ENCODE assay signal across 31 mouse cellular contexts in the genomic region with DNA sequence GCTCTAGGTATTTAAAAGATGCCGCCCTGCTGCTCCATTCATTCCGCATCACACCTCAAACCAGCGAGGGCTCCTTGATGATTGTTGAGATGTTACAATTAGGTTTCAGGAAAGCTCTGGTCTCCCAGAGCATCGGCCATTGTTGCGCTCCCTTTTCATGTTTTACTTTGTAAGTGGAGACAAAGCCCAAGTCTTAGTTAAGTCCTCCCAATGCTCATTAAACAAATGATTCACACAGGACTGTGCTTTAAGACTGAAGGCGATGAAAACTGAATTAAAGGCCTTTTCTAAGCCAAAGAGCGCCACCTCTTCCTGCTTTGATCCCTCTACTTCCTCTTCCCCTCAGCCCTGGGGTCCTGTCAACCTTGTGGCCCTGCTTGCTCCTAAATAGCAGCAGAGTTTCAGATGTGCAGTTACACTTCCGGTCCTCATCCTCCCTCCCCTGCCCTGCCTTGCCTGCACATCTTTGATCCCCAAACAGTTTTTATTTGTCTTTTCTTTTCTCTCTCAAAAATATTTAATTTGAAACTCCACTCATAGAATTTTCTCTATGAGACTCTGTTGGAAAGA. TPM values are rescaled to one million over a fixed set of nuclear protein-coding genes. Genes with fewer than 3 reads are reported as not detected.
DNase-seq lines count a peak whose midpoint lies in the region; ATAC-seq and TF ChIP-seq lines count a peak whose summit lies in the region.
"Had no signal": no experiment of that assay in that cellular context is flagged by ENCODE, and none has a peak within 500 bp of the region (broad histone marks: within the 10 kb centered on the region; RNA-seq: fewer than 3 reads in every experiment).

No protein-coding gene starts in this region.

- ATAC-seq in midbrain, embryonic 11.5 days (ENCODE audit: low FRiP score), result no peak
- ATAC-seq: hindbrain, postnatal 0 days; intestine, embryonic 15.5 days; Patski had no signal

- no peak overlapping the region for H3K27ac ChIP-seq in midbrain, embryonic 11.5 days (ENCODE audit: low read depth, low read length)
- H3K27ac ChIP-seq in midbrain, embryonic 10.5 days (replicated peaks), result no peak overlapping the region
- H3K27ac ChIP-seq: embryonic facial prominence, embryonic 10.5 days; embryonic facial prominence, embryonic 15.5 days; heart, embryonic 10.5 days; heart, embryonic 15.5 days; hindbrain, postnatal 0 days; intestine, embryonic 15.5 days; layer of hippocampus, adult 2 months; left cerebral cortex, adult 2 months; limb, embryonic 13.5 days; lung, embryonic 15.5 days; midbrain, embryonic 12.5 days had no signal

- H3K36me3 ChIP-seq in midbrain, embryonic 11.5 days (ENCODE audit: control insufficient read depth, insufficient read depth, low read length), result no peaks in the 10 kb centered on the region
- no peaks in the 10 kb centered on the region for H3K36me3 ChIP-seq in midbrain, embryonic 10.5 days
- no peaks in the 10 kb centered on the region for H3K36me3 ChIP-seq in splenic B cell, adult 2 months (ENCODE audit: control insufficient read depth, insufficient read depth, low read length, poor library complexity, severe bottlenecking)
- H3K36me3 ChIP-seq: embryonic facial prominence, embryonic 10.5 days; embryonic facial prominence, embryonic 15.5 days; heart, embryonic 10.5 days; heart, embryonic 15.5 days; intestine, embryonic 15.5 days; limb, embryonic 13.5 days; lung, embryonic 15.5 days; midbrain, embryonic 12.5 days had no signal

- WGBS in midbrain, embryonic 11.5 days, result 29% methylated on average over 8 of the region's 8 CpGs
- WGBS in midbrain, embryonic 10.5 days, result 32% methylated on average over 8 of the region's 8 CpGs

- no peak overlapping the region for H3K4me3 ChIP-seq in midbrain, embryonic 11.5 days (ENCODE audit: low read depth, low read length)
- H3K4me3 ChIP-seq in midbrain, embryonic 10.5 days, result no peak overlapping the region
- H3K4me3 ChIP-seq: embryonic facial prominence, embryonic 10.5 days; embryonic facial prominence, embryonic 15.5 days; heart, embryonic 10.5 days; heart, embryonic 15.5 days; intestine, embryonic 15.5 days; layer of hippocampus, adult 2 months; left cerebral cortex, adult 2 months; limb, embryonic 13.5 days; lung, embryonic 15.5 days; midbrain, embryonic 12.5 days had no signal

- no peaks in the 10 kb centered on the region for H3K27me3 ChIP-seq in midbrain, embryonic 11.5 days (ENCODE audit: control insufficient read depth, insufficient read depth, low read length)
- no peaks in the 10 kb centered on the region for H3K27me3 ChIP-seq in midbrain, embryonic 10.5 days (ENCODE audit: low read depth, poor library complexity, severe bottlenecking)
- no peaks in the 10 kb centered on the region for H3K27me3 ChIP-seq in splenic B cell, adult 2 months (ENCODE audit: control insufficient read depth, insufficient read depth, low read length, poor library complexity, severe bottlenecking)
- H3K27me3 ChIP-seq: embryonic facial prominence, embryonic 15.5 days; heart, embryonic 15.5 days; intestine, embryonic 15.5 days; limb, embryonic 13.5 days; lung, embryonic 15.5 days; midbrain, embryonic 12.5 days; Patski had no signal

- H3K4me1 ChIP-seq in midbrain, embryonic 11.5 days (ENCODE audit: control insufficient read depth, insufficient read depth, low read length), result no peaks in the 10 kb centered on the region
- H3K4me1 ChIP-seq in midbrain, embryonic 10.5 days, result peaks cover 6% of the 10 kb centered on the region
- H3K4me1 ChIP-seq: embryonic facial prominence, embryonic 15.5 days; heart, embryonic 10.5 days; heart, embryonic 15.5 days; intestine, embryonic 15.5 days; limb, embryonic 13.5 days; lung, embryonic 15.5 days; midbrain, embryonic 12.5 days had no signal

- H3K9me3 ChIP-seq in midbrain, embryonic 11.5 days (ENCODE audit: control insufficient read depth, low read length), result no peaks in the 10 kb centered on the region
- H3K9me3 ChIP-seq in midbrain, embryonic 10.5 days (replicated peaks), result no peaks in the 10 kb centered on the region
- H3K9me3 ChIP-seq: embryonic facial prominence, embryonic 10.5 days; embryonic facial prominence, embryonic 15.5 days; heart, embryonic 10.5 days; heart, embryonic 15.5 days; intestine, embryonic 15.5 days; limb, embryonic 13.5 days; lung, embryonic 15.5 days; midbrain, embryonic 12.5 days had no signal

- no peak for TF ChIP-seq POLR2A in brain, embryonic 14.5 days (IDR thresholded peaks at IDR 0.05; ENCODE audit: borderline replicate concordance, extremely low read depth, insufficient read depth, insufficient read length, poor library complexity, severe bottlenecking)

- H3K4me2 ChIP-seq in midbrain, embryonic 11.5 days, result no peak overlapping the region
- H3K4me2 ChIP-seq: embryonic facial prominence, embryonic 15.5 days; heart, embryonic 15.5 days; intestine, embryonic 15.5 days; limb, embryonic 13.5 days; liver, embryonic 11.5 days; lung, embryonic 15.5 days; midbrain, embryonic 12.5 days had no signal

- no peak for TF ChIP-seq CTCF in brain, embryonic 14.5 days (IDR thresholded peaks at IDR 0.05; ENCODE audit: borderline replicate concordance, extremely low read depth, insufficient read depth, insufficient read length)

- peak; percentile 7 for DNase-seq in embryo, embryonic 11 days
- DNase-seq in embryo, embryonic 10.5 days (ENCODE audit: low spot score), result no peak
- peak; percentile 31 for DNase-seq in midbrain, embryonic 11.5 days (ENCODE audit: low spot score, missing footprints)
- DNase-seq in midbrain, embryonic 10.5 days (ENCODE audit: low spot score), result no peak
- peak; percentile 65 for DNase-seq in brain, embryonic 14.5 days (ENCODE audit: low read depth)
- peak; percentile 10 for DNase-seq in splenic B cell, adult 2 months (ENCODE audit: low read depth, low spot score)
- no peak for DNase-seq in cerebellum, adult 8-10 months
- DNase-seq: adrenal gland, postnatal 25 days; cerebellum, adult 2 months; cerebellum, postnatal 25 days; gastrocnemius, postnatal 25 days; heart, adult 11 months; kidney, adult 2 months; kidney, postnatal 36 days; lung, postnatal 4 days; right cerebral cortex, adult 18-20 months; right cerebral cortex, postnatal 4 days; thymus, postnatal 4 days had no signal

- H3K9ac ChIP-seq in midbrain, embryonic 11.5 days (ENCODE audit: low read length), result no peak overlapping the region
- H3K9ac ChIP-seq: embryonic facial prominence, embryonic 15.5 days; heart, embryonic 15.5 days; intestine, embryonic 15.5 days; limb, embryonic 13.5 days; lung, embryonic 15.5 days; midbrain, embryonic 12.5 days had no signal

RNA-seq across cellular contexts. Expression of a gene that starts 28.2 kb away (rescaled TPM):
- 1.9 and 2.6 TPM in 2 replicates for polyA plus RNA-seq in midbrain, embryonic 11.5 days (2014; fragmentation: Nextera tagmentation; extraction: Ambion mirVana)
- 1.1 and 2.2 TPM in 2 replicates for polyA plus RNA-seq in midbrain, embryonic 10.5 days (2016; fragmentation: Nextera tagmentation; extraction: Ambion mirVana)
- 0.18 and 0.21 TPM in 2 replicates for polyA plus RNA-seq in brain, embryonic 14.5 days (2012; rRNA removed)

Comparison
In these comparisons a context has a peak if more than half of its experiments do, and no peak if none do; other contexts are left out.
1. DNase-seq: peak in embryo, embryonic 11 days (single experiment), midbrain, embryonic 11.5 days (single experiment), brain, embryonic 14.5 days (single experiment) and splenic B cell, adult 2 months (single experiment); none in embryo, embryonic 10.5 days (single experiment), midbrain, embryonic 10.5 days (single experiment) and cerebellum, adult 8-10 months (single experiment).